Mouse (Mus musculus): Measurements from ENCODE around the gene Mdga1.

DNA sequence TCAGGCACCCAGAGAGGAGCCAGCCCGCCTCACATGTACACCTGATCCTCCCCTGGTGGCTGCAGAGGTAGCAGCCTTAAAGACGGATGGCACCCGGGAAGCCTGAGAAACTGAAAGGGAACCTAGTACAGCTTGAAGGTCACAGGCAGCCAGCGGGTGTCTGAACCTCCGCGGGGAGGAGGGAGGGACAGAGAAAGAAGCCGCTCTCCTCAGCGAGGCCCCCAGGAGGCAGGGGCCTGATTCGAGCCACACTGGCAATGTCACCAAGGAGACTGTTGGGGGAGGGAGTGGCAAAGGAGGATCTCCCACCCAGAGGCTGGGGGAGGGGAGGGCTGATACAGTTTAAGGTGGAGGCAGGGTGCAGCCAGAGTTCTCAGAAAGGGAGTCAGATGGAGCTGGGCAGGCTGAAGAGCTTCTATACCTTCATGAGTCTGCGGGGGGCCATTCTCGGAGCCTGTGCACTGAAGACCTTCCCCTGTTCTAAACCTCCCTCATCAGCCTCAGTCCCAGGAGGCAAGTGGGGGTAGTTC is 6.1 kb downstream of the Mdga1 start:
- TF ChIP-seq CTCF (IDR thresholded peaks at IDR 0.05; ENCODE audit: borderline replicate concordance, insufficient read depth, low read depth, low read length) (no peak), POLR2A (IDR thresholded peaks at IDR 0.05; ENCODE audit: borderline replicate concordance, insufficient read depth, low read length) (no peak)
